Mouse (Mus musculus) MEL (cell line): ENCODE results near the gene Stk26. TPM values are rescaled to one million over a fixed set of nuclear protein-coding genes. Genes with fewer than 3 reads are reported as not detected.
A peak's percentile ranks its signal among the peaks of the same experiment; 100 is the strongest.

ENCODE experiments used
- DNase-seq: peaks from one replicate; pipeline ENCODE4 v3.0.0; 2011; ENCODE audit warnings: low read depth, low spot score
- H3K27ac ChIP-seq: 2 replicates; pipeline ENCODE4 v1.5.1; 2012; ENCODE audit warnings: low read depth, mild to moderate bottlenecking, control low read depth, low read length, moderate library complexity; ENCODE audit not compliant: control insufficient read depth
- H3K27me3 ChIP-seq, 2 experiments: fragments of 150-350 bp in 1 of 2; sonication (generic) in 1 of 2; 2 replicates each; pipeline ENCODE4 v1.6.1; 2012; ENCODE audit warnings: low read length in 2 of 2, mild to moderate bottlenecking in 2 of 2, improper control_type of control experiment in 1 of 2, moderate library complexity in 1 of 2; ENCODE audit not compliant: insufficient read depth in 2 of 2, control insufficient read depth in 1 of 2
- H3K36me3 ChIP-seq, 2 experiments: 2 replicates each; pipeline ENCODE4 v1.6.1; 2012 to 2014; ENCODE audit warnings: low read length in 2 of 2, improper control_type of control experiment in 1 of 2, inconsistent platforms in 1 of 2, mild to moderate bottlenecking in 1 of 2; ENCODE audit not compliant: insufficient read depth in 2 of 2, control insufficient read depth in 1 of 2
- H3K4me1 ChIP-seq, 2 experiments: fragments of 150-350 bp in 1 of 2; sonication (generic) in 1 of 2; 2 replicates each; pipeline ENCODE4 v1.6.1; 2012; ENCODE audit warnings: low read length in 2 of 2, improper control_type of control experiment in 1 of 2, mild to moderate bottlenecking in 1 of 2; ENCODE audit not compliant: insufficient read depth in 2 of 2, control insufficient read depth in 1 of 2
- H3K4me3 ChIP-seq, 2 experiments: fragments of 150-350 bp in 1 of 2; sonication (generic) in 1 of 2; 2 replicates each; pipeline ENCODE4 v1.5.1; 2012; ENCODE audit warnings: low read depth in 2 of 2, low read length in 2 of 2, mild to moderate bottlenecking in 2 of 2, moderate library complexity in 2 of 2, control low read depth in 1 of 2, improper control_type of control experiment in 1 of 2; ENCODE audit not compliant: control insufficient read depth in 1 of 2, insufficient read depth in 1 of 2
- H3K79me2 ChIP-seq: 2 replicates; pipeline ENCODE4 v1.6.1; 2012; ENCODE audit warnings: mild to moderate bottlenecking, low read length, moderate library complexity; ENCODE audit not compliant: control insufficient read depth, poor library complexity, insufficient read depth
- H3K9ac ChIP-seq: 2 replicates; pipeline ENCODE4 v1.6.1; 2012; ENCODE audit warnings: low read depth, mild to moderate bottlenecking, control low read depth, low read length, moderate library complexity; ENCODE audit not compliant: control insufficient read depth, poor library complexity, severe bottlenecking
- H3K9me3 ChIP-seq: fragments of 150-350 bp; sonication (generic); replicated peaks from 2 replicates; pipeline ENCODE4 v1.6.1; 2012; ENCODE audit warnings: mild to moderate bottlenecking, low read length, improper control_type of control experiment, moderate library complexity; ENCODE audit not compliant: insufficient read depth
- BHLHE40 ChIP-seq: IDR thresholded peaks from 2 replicates; pipeline ENCODE4 v1.6.1; 2012; ENCODE audit warnings: low read depth, mild to moderate bottlenecking, inconsistent platforms, low read length, improper control_type of control experiment, borderline replicate concordance
- CHD1 ChIP-seq: IDR thresholded peaks from 2 replicates; pipeline ENCODE4 v1.6.1; 2012; ENCODE audit warnings: low read depth, mild to moderate bottlenecking, inconsistent platforms, low read length, improper control_type of control experiment
- CTCF ChIP-seq, 3 experiments: IDR thresholded peaks in 2 of 3; conservative IDR thresholded peaks in 1 of 3; 2 replicates each; pipeline ENCODE4 v1.5.1; 2011 to 2012; ENCODE audit warnings: low read length in 3 of 3, low read depth in 2 of 3, mild to moderate bottlenecking in 2 of 3, improper control_type of control experiment in 1 of 3, inconsistent platforms in 1 of 3, mixed read lengths in 1 of 3, moderate library complexity in 1 of 3; ENCODE audit not compliant: control insufficient read depth in 1 of 3, insufficient read depth in 1 of 3, poor library complexity in 1 of 3, severe bottlenecking in 1 of 3
- E2F4 ChIP-seq: IDR thresholded peaks from 2 replicates; pipeline ENCODE4 v1.6.1; 2011; ENCODE audit warnings: low read depth, low read length, improper control_type of control experiment, borderline replicate concordance
- GABPA ChIP-seq: IDR thresholded peaks from 2 replicates; pipeline ENCODE4 v1.6.1; 2012; ENCODE audit warnings: low read depth, mild to moderate bottlenecking, inconsistent platforms, low read length, improper control_type of control experiment, moderate library complexity
- HCFC1 ChIP-seq: IDR thresholded peaks from 2 replicates; pipeline ENCODE4 v1.6.1; 2012; ENCODE audit warnings: low read depth, mild to moderate bottlenecking, inconsistent platforms, low read length, improper control_type of control experiment, moderate library complexity
- JUND ChIP-seq: IDR thresholded peaks from 2 replicates; pipeline ENCODE4 v1.6.1; 2011; ENCODE audit warnings: low read depth, mild to moderate bottlenecking, improper control_type of control experiment, low read length
- KAT2A ChIP-seq: conservative IDR thresholded peaks from 2 replicates; pipeline ENCODE4 v1.6.1; 2012; ENCODE audit warnings: low read depth, low read length, improper control_type of control experiment, inconsistent platforms
- MAFK ChIP-seq: IDR thresholded peaks from 2 replicates; pipeline ENCODE4 v1.6.1; 2011; ENCODE audit warnings: low read depth, mild to moderate bottlenecking, low read length, improper control_type of control experiment, borderline replicate concordance
- MAZ ChIP-seq: IDR thresholded peaks from 2 replicates; pipeline ENCODE4 v1.6.1; 2012; ENCODE audit warnings: low read depth, mild to moderate bottlenecking, inconsistent platforms, low read length, improper control_type of control experiment
- MEF2A ChIP-seq: IDR thresholded peaks from 2 replicates; pipeline ENCODE4 v1.6.1; 2014; ENCODE audit warnings: low read depth, mild to moderate bottlenecking, inconsistent platforms, low read length, improper control_type of control experiment; ENCODE audit not compliant: poor library complexity, insufficient replicate concordance, severe bottlenecking; ENCODE audit errors: extremely low read depth
- MYB ChIP-seq: IDR thresholded peaks from 2 replicates; pipeline ENCODE4 v1.6.1; 2011; ENCODE audit warnings: mild to moderate bottlenecking, low read depth, low read length, improper control_type of control experiment
- MYC ChIP-seq: IDR thresholded peaks from 2 replicates; pipeline ENCODE4 v1.6.1; 2011; ENCODE audit warnings: low read depth, mild to moderate bottlenecking, low read length, improper control_type of control experiment, moderate library complexity
- NELFE ChIP-seq: IDR thresholded peaks from 2 replicates; pipeline ENCODE4 v1.6.1; 2011; ENCODE audit warnings: low read depth, low read length, improper control_type of control experiment
- POLR2AphosphoS2 ChIP-seq: IDR thresholded peaks from 2 replicates; pipeline ENCODE4 v1.6.1; 2011; ENCODE audit warnings: low read length, improper control_type of control experiment
- POLR2AphosphoS5 ChIP-seq: IDR thresholded peaks from 2 replicates; pipeline ENCODE4 v1.6.1; 2012; ENCODE audit warnings: low read depth, borderline replicate concordance, mild to moderate bottlenecking, inconsistent platforms, low read length, moderate library complexity, mixed read lengths
- RAD21 ChIP-seq: IDR thresholded peaks from 2 replicates; pipeline ENCODE4 v1.6.1; 2011; ENCODE audit warnings: mild to moderate bottlenecking, low read depth, low read length, improper control_type of control experiment
- TCF12 ChIP-seq: IDR thresholded peaks from 2 replicates; pipeline ENCODE4 v1.6.1; 2014; ENCODE audit warnings: low read depth, mild to moderate bottlenecking, inconsistent platforms, low read length, improper control_type of control experiment, moderate library complexity
- UBTF ChIP-seq: IDR thresholded peaks from 2 replicates; pipeline ENCODE4 v1.6.1; 2012; ENCODE audit warnings: low read depth, mild to moderate bottlenecking, inconsistent platforms, low read length, improper control_type of control experiment, moderate library complexity, borderline replicate concordance; ENCODE audit not compliant: insufficient read depth
- USF1 ChIP-seq: IDR thresholded peaks from 2 replicates; pipeline ENCODE4 v1.6.1; 2014; ENCODE audit warnings: low read depth, mild to moderate bottlenecking, inconsistent platforms, low read length, improper control_type of control experiment, moderate library complexity
- polyA plus RNA-seq, 2 experiments: library from polyadenylated mRNA; stranded (reverse) in 1 of 2; unstranded in 1 of 2; fragments of >175 nt in 1 of 2; fragments of >200 nt in 1 of 2; gene quantifications; 2 replicates each; pipeline versions ENCODE4 v1.2.1 to v1.2.4; 2012; ENCODE audit warnings: low replicate concordance in 2 of 2, low read depth in 1 of 2; ENCODE audit not compliant: insufficient read length in 2 of 2, insufficient read depth in 1 of 2, missing spikeins in 1 of 2
- total RNA-seq: library from RNA; depleted of rRNA; stranded (reverse); fragments of 300-350 nt; gene quantifications from 2 replicates; pipeline ENCODE4 v1.2.3, GENCODE M21; 2012

Gene Stk26
- total and polyA plus RNA-seq, 3 experiments, result 8.7 to 10.6 TPM; not detected in 1

DNA sequence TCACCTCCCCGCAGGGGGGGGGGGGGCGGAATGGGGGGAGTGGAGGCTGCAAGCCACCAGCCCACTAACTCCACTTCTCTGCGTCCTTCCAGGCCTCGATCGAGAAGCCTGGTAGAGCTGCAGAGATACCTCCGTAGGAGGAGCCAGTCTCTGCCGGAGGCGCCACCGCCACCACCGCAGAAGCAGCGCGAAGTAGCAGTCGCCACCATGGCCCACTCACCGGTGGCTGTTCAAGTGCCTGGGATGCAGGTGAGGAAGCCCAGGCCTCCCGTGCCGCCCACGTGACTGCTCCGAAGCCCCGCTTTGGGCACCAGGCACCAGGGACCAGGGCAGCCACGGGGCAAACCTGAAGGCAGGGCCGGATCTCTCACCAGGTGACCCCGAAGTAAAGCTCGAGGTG lies 740 bp downstream of the Stk26 start:
- Histone ChIP-seq H3K4me1 (no peaks in the 10 kb centered on the region), H3K27me3 (no peaks in the 10 kb centered on the region), H3K27ac (no peak overlapping the region; the same call in 1 of the 2 replicates), H3K36me3 (no peaks in the 10 kb centered on the region), H3K4me3 (peak overlapping the region; percentile 62 to 94), H3K9ac (peak overlapping the region; percentile 68), H3K9me3 (no peaks in the 10 kb centered on the region), H3K79me2 (no peaks in the 10 kb centered on the region)
- TF ChIP-seq USF1 (peak; percentile 63), NELFE (0 out of 2 replicates have a peak, but pooled peaks have one; percentile 7), JUND (no peak)
- DNase-seq, result peak; percentile 42

DNA sequence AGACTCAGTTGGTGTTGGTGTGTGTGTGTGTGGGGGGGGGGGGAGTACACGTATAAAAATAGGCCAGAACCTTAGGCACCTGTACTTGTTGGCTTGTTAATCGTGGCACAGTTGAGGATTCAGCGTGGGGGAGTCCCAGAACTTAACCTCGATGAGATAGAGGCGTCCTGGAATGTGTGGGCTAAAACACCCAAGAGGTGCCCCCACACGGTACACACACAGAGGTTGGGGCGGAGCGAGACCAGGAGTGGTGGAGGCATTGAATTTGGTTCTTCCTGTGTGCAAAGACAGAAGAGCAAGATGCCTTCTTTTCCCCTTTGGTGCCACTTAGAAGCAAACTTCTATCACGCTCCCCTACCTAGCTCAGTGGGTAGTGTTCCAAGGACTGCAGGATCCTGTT lies 1.2 kb downstream of the Stk26 start:
- H3K27me3 ChIP-seq, result no peaks in the 10 kb centered on the region
- TF ChIP-seq MEF2A, result no peak
- TF ChIP-seq POLR2AphosphoS5, result no peak
- TF ChIP-seq CTCF (IDR thresholded peaks at IDR 0.05 in 2 of 3, conservative IDR thresholded peaks at IDR 0.05 in 1 of 3; ENCODE audit: control insufficient read depth in 1 of 3, insufficient read depth in 1 of 3, low read depth in 2 of 3, low read length in 3 of 3, poor library complexity in 1 of 3, severe bottlenecking in 1 of 3), result no peak
- TF ChIP-seq POLR2AphosphoS2, result no peak
- TF ChIP-seq MAZ, result no peak
- TF ChIP-seq MYC, result no peak
- no peak for TF ChIP-seq USF1
- TF ChIP-seq KAT2A, result no peak
- no peak for TF ChIP-seq E2F4
- no peak for TF ChIP-seq BHLHE40
- no peak for TF ChIP-seq TCF12
- no peak for TF ChIP-seq RAD21
- no peak for TF ChIP-seq NELFE
- no peak for TF ChIP-seq GABPA
- no peak for TF ChIP-seq MYB
- TF ChIP-seq UBTF, result no peak
- TF ChIP-seq HCFC1, result no peak
- TF ChIP-seq JUND, result no peak
- no peak for TF ChIP-seq CHD1
- no peak for TF ChIP-seq MAFK
- no peaks in the 10 kb centered on the region for H3K79me2 ChIP-seq
- H3K36me3 ChIP-seq, result no peaks in the 10 kb centered on the region
- H3K4me1 ChIP-seq, result no peaks in the 10 kb centered on the region
- DNase-seq, result peak; percentile 5
- no peak overlapping the region for H3K27ac ChIP-seq
- H3K9ac ChIP-seq, result peak overlapping the region; percentile 68
- H3K4me3 ChIP-seq, result peak overlapping the region; percentile 62 to 94
- no peaks in the 10 kb centered on the region for H3K9me3 ChIP-seq
